Mouse (Mus musculus): ENCODE measurements around the gene Ccdc62.

DNA sequence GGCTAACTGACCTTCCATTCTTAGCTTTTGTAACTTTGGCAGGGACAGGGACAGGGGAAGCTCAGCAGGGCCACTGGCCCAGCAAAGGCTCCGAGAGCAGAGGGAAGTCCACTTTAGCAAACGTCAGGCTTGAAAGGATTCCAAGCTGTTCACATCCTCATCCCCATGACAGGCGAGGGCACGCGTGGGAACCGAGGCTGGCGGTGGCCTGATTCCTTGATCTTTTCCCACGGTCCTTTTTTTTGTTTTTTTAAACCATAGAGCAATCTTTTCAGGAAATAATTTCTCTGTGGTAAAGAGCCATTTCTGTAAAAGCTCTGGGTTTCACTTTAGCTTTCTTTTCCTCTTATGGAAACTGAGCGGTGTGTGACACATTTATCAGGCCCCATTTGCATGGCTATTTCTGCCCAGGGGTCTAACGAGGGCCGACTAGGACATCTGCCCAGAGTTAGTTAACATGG lies 84.3 kb downstream of the Ccdc62 start:
- TF ChIP-seq POLR2A (IDR thresholded peaks at IDR 0.05; ENCODE audit: insufficient read length, low read depth) (no peak), USF1 (IDR thresholded peaks at IDR 0.05; ENCODE audit: low read depth) (no peak), TCF3 (IDR thresholded peaks at IDR 0.05; ENCODE audit: insufficient read length, low read depth) (no peak), MYOD1 (IDR thresholded peaks at IDR 0.05; ENCODE audit: control insufficient read depth in 1 of 3, insufficient read length in 2 of 3, low read depth in 2 of 3) (no peak), CEBPB (IDR thresholded peaks at IDR 0.05; ENCODE audit: insufficient read depth, poor library complexity, severe bottlenecking) (no peak), E2F4 (IDR thresholded peaks at IDR 0.05; ENCODE audit: insufficient read depth) (no peak), TCF12 (IDR thresholded peaks at IDR 0.05; ENCODE audit: insufficient read depth, poor library complexity, severe bottlenecking) (no peak), MYOG (IDR thresholded peaks at IDR 0.05; ENCODE audit: control insufficient read depth in 1 of 3, insufficient read depth in 1 of 3, insufficient read length in 2 of 3, low read depth in 2 of 3) (no peak), POLR2AphosphoS2 (IDR thresholded peaks at IDR 0.05; ENCODE audit: insufficient read length, low read depth) (no peak)

Measured in myocyte (in vitro differentiated cells).